Mouse (Mus musculus) midbrain, embryonic 11.5 days (tissue): ENCODE measurements around the gene Ttll12. TPM values are rescaled to one million over a fixed set of nuclear protein-coding genes. Genes with fewer than 3 reads are reported as not detected.

ENCODE experiments used
- ATAC-seq: fragments of 200-750 bp; cut with Nextera tagmentation; 2 replicates; pipeline ENCODE4 v1.8.0; 2017; ENCODE audit warnings: moderate TSS enrichment, moderate library complexity; ENCODE audit not compliant: low FRiP score
- DNase-seq: peaks from one replicate; pipeline ENCODE4 v3.0.0; 2015; ENCODE audit warnings: low spot score; ENCODE audit errors: missing footprints
- H3K27ac ChIP-seq: fragments of 300-500 bp; sonication (generic); 2 replicates; pipeline ENCODE4 v1.5.1; 2014; ENCODE audit warnings: low read depth, low read length
- H3K27me3 ChIP-seq: fragments of 300-500 bp; sonication (generic); 2 replicates; pipeline ENCODE4 v1.6.1; 2014; ENCODE audit warnings: mild to moderate bottlenecking, low read length, moderate library complexity, mixed read lengths; ENCODE audit not compliant: control insufficient read depth, insufficient read depth
- H3K36me3 ChIP-seq: fragments of 300-500 bp; sonication (generic); 2 replicates; pipeline ENCODE4 v1.6.1; 2014; ENCODE audit warnings: mild to moderate bottlenecking, low read length, moderate library complexity, mixed read lengths; ENCODE audit not compliant: control insufficient read depth, insufficient read depth
- H3K4me1 ChIP-seq: fragments of 300-500 bp; sonication (generic); 2 replicates; pipeline ENCODE4 v1.6.1; 2014; ENCODE audit warnings: low read length; ENCODE audit not compliant: control insufficient read depth, insufficient read depth
- H3K4me2 ChIP-seq: fragments of 300-500 bp; sonication (generic); 2 replicates; pipeline ENCODE4 v1.6.1; 2014; ENCODE audit warnings: mild to moderate bottlenecking, moderate library complexity
- H3K4me3 ChIP-seq: fragments of 300-500 bp; sonication (generic); 2 replicates; pipeline ENCODE4 v1.5.1; 2014; ENCODE audit warnings: low read depth, low read length
- H3K9ac ChIP-seq: fragments of 300-500 bp; sonication (generic); 2 replicates; pipeline ENCODE4 v1.6.1; 2014; ENCODE audit warnings: low read length
- H3K9me3 ChIP-seq: fragments of 300-500 bp; sonication (generic); 2 replicates; pipeline ENCODE4 v1.6.1; 2016; ENCODE audit warnings: low read length; ENCODE audit not compliant: control insufficient read depth
- WGBS: fragments of 180-500 bp; shearing (Covaris S2); extraction: QIAGEN DNeasy Blood & Tissue Kit; methylation state at CpG from one replicate; pipeline ENCODE4 v1.1.7; 2014; 5-methylcytosine and 5-hydroxymethylcytosine counted together
- polyA plus RNA-seq: library from polyadenylated mRNA; unstranded; fragments of >200 nt; fragmentation: Nextera tagmentation; extraction: Ambion mirVana; gene quantifications from 2 replicates; pipeline ENCODE4 v1.2.1, GENCODE M21; 2014

Gene Ttll12
- polyA plus RNA-seq, 1 experiment from 2014 or later: 46.9 TPM

DNA sequence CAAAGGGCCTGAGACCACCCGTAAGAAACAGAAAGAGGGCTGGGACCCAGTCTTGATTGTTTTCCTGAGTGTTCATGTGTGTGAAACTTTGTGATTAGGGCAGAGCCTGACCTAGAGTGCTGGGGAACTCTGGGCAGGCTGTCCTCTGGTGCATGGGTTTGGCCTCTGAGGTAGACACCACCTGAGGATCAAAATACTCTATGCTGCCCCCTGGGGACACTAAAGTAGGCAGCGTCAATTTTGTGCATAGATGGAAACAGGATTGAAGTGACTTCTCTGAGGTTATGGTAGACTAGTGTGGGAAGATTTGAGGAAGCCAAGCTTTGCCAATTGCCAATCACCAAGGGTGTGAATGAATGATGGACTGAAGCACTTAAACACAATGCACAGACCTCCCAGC, 24.3 kb downstream of the Ttll12 start:
- no peaks in the 10 kb centered on the region for H3K9me3 ChIP-seq
- H3K4me1 ChIP-seq: no peaks in the 10 kb centered on the region
- ATAC-seq (no peak), DNase-seq (no peak)
- no peak overlapping the region for H3K4me3 ChIP-seq
- H3K4me2 ChIP-seq: no peak overlapping the region
- no peaks in the 10 kb centered on the region; the same call in 1 of the 2 replicates for H3K27me3 ChIP-seq
- 0 out of 2 replicates have a peak, but pooled peaks cover 5% of the 10 kb centered on the region for H3K36me3 ChIP-seq
- no peak overlapping the region for H3K27ac ChIP-seq
- H3K9ac ChIP-seq: no peak overlapping the region
- 73% methylated on average over 2 of the region's 2 CpGs for WGBS

DNA sequence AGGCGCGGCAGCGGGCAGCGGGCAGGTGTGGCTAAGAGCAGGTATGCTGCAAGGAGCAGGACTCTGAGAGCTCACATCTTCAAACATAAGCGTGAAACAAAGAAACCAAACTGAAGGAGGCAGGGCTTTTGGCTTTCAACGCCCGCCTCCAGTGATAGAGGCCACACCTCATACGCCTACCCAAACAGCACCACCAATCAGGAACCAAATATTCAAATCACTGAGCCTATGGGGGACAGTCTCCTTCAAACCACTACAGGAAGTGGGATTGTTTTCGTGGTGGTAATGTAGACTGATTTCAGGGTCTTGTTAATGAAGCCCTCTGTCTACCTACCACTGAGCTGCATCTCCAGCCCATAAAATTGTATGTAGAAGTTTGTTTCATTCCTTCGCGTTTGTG, 25.3 kb downstream of the Ttll12 start:
- Histone ChIP-seq H3K9me3 (no peaks in the 10 kb centered on the region), H3K4me3 (no peak overlapping the region), H3K4me2 (no peak overlapping the region), H3K27me3 (no peaks in the 10 kb centered on the region; the same call in 1 of the 2 replicates), H3K4me1 (no peaks in the 10 kb centered on the region), H3K27ac (no peak overlapping the region), H3K9ac (no peak overlapping the region), H3K36me3 (0 out of 2 replicates have a peak, but pooled peaks cover 2% of the 10 kb centered on the region)
- ATAC-seq (no peak), DNase-seq (no peak)
- WGBS: 55% methylated on average over 11 of the region's 11 CpGs

DNA sequence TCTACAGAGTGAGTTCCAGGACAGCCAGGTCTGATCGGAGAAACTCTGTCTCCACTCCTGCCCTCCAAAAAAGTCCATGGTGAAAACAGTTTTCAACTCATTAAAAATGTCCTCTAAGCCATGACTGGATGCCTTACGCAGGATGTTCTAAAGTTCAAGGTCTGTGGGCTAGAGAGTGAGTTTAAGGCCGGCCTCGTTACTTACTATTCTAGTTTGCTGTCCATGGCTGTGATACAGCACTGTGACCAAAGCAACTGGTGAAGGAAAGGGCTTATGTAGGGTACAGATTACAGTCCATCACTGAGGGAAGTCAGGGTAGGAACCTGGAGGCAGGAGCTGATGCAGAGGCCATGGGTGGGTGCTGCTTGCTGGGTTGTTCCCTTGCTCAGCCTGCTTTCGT, 26.4 kb downstream of the Ttll12 start:
- DNase-seq: no peak
- no peak overlapping the region for H3K4me3 ChIP-seq
- H3K36me3 ChIP-seq: no peaks in the 10 kb centered on the region
- ATAC-seq: no peak
- WGBS: 94% methylated on average over 5 of the region's 5 CpGs
- H3K9ac ChIP-seq: no peak overlapping the region
- no peaks in the 10 kb centered on the region for H3K9me3 ChIP-seq
- no peaks in the 10 kb centered on the region; the same call in 1 of the 2 replicates for H3K27me3 ChIP-seq
- H3K27ac ChIP-seq: no peak overlapping the region
- peaks cover 6% of the 10 kb centered on the region for H3K4me1 ChIP-seq
- no peak overlapping the region for H3K4me2 ChIP-seq

DNA sequence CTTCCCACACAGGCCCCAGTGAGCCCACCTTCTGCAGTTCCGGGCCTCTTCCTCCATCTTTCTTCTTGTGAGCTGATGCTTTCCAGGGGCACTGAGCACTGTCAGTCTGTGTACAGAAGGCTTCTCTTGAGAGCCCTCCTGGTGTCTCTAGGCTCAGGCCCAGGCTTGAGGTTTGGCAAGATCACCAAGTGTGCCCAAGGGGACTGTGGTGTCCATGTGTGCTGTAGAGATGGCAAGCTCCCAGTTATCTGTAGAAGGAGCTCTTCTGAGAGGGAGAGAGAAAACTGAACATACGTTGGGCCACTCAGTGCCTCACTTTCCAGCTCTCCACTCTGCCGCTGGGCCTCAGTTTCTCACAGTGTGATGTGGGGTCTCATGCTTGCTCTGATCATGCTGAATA, 27.2 kb downstream of the Ttll12 start:
- ATAC-seq (no peak), DNase-seq (no peak)
- 89% methylated on average over 3 of the region's 3 CpGs for WGBS
- Histone ChIP-seq H3K9ac (no peak overlapping the region), H3K9me3 (no peaks in the 10 kb centered on the region), H3K4me2 (no peak overlapping the region), H3K4me3 (no peak overlapping the region), H3K4me1 (peaks cover 6% of the 10 kb centered on the region), H3K36me3 (no peaks in the 10 kb centered on the region), H3K27me3 (no peaks in the 10 kb centered on the region; the same call in none of the 2 replicates), H3K27ac (no peak overlapping the region)

DNA sequence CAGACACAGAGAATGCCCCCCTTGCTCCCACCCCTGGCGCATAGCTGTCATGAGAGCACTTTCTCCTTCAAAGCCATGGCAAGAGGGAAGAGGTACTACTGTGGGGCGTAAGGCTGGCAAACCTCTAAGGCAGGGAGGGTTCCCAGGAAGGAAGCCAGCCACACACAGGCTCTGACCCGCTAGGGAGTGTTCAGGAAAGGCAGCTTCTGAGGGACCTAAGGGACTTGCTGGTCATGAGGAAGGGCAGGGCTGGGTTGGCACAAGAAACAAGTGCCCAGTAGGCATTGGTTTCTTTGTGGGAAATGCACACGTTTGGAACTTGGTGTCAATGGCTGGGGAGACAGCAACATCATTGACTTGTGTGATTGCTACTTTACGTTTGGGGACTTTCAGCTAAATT, 29.0 kb downstream of the Ttll12 start:
- 73% methylated on average over 5 of the region's 5 CpGs for WGBS
- no peaks in the 10 kb centered on the region; the same call in none of the 2 replicates for H3K27me3 ChIP-seq
- no peaks in the 10 kb centered on the region for H3K36me3 ChIP-seq
- no peak overlapping the region for H3K9ac ChIP-seq
- no peak overlapping the region for H3K4me3 ChIP-seq
- H3K9me3 ChIP-seq: no peaks in the 10 kb centered on the region
- no peak for DNase-seq
- no peak overlapping the region for H3K27ac ChIP-seq
- H3K4me1 ChIP-seq: peaks cover 6% of the 10 kb centered on the region
- ATAC-seq: no peak
- no peak overlapping the region for H3K4me2 ChIP-seq

DNA sequence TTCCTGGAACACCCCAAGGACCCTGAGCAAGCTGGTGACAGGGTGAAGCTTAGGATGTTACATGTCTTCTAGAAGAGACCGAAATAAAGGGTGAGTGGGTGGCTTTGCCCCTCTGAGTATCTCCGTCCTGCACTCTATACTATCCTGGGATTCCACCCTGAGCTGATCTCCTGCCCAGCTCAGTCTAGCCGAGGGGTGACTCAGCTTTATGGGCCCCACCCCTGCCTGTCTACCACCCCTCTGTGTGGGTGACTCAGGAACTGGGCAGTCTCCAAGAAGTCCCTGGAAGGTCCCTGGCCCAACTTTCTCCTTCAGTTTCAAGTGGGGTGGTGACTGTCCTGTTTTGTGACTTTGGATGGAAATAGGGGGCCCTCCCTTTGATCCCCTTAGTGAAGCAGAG, 29.5 kb downstream of the Ttll12 start:
- 83% methylated on average over 3 of the region's 3 CpGs for WGBS
- Histone ChIP-seq H3K9me3 (no peaks in the 10 kb centered on the region), H3K4me2 (no peak overlapping the region), H3K27me3 (no peaks in the 10 kb centered on the region; the same call in none of the 2 replicates), H3K9ac (no peak overlapping the region), H3K4me3 (no peak overlapping the region), H3K27ac (no peak overlapping the region), H3K4me1 (peaks cover 6% of the 10 kb centered on the region), H3K36me3 (no peaks in the 10 kb centered on the region)
- ATAC-seq (no peak), DNase-seq (no peak)

DNA sequence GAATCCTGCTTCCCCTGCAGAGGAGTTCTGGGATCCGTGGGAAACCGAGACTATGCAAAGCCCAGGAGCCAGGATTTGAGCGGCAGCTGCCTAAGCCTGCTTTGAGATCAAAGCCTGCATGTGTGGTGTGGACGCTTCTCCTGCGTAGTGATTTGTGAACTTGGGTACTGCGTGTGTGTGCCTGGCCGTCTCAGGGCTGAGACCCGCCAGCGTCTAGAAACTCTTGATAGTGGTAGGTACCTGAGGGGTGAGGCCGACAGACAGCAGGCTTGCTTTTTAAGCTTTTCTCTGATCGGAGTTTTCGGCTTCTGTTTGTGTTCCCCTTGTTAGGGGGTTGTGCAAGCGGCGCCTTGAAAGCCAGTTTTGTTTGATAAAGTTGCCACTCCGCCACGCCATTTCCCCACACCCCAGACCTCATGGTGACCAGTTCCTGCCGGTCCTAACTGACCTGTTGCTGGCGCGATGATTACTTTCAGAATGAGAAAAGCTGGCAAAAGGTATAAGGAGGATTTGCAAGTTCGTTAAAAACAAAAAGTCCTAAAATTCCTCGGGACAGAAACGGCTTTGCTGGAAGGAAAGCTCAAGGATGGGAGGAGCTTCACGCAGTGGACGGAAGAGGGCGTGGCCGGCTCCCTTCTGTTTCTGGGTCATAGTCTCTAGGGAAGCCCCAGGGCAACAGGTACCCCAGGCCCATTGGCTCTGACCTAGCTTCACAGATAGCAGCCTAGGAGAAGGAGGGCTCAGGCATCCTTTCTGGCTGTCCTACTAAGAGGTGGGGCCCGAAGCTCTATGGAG, 30.9 kb downstream of the Ttll12 start:
- ATAC-seq: peak; percentile 61
- H3K36me3 ChIP-seq: no peaks in the 10 kb centered on the region
- H3K9ac ChIP-seq: peak overlapping the region; percentile 66
- WGBS: 2% methylated on average over 27 of the region's 27 CpGs
- peak overlapping the region; percentile 40 for H3K4me3 ChIP-seq
- H3K4me1 ChIP-seq: peaks cover 6% of the 10 kb centered on the region
- no peaks in the 10 kb centered on the region; the same call in none of the 2 replicates for H3K27me3 ChIP-seq
- no peak overlapping the region for H3K27ac ChIP-seq
- no peaks in the 10 kb centered on the region for H3K9me3 ChIP-seq
- peak overlapping the region; percentile 73 for H3K4me2 ChIP-seq
- DNase-seq: peak; percentile 97

DNA sequence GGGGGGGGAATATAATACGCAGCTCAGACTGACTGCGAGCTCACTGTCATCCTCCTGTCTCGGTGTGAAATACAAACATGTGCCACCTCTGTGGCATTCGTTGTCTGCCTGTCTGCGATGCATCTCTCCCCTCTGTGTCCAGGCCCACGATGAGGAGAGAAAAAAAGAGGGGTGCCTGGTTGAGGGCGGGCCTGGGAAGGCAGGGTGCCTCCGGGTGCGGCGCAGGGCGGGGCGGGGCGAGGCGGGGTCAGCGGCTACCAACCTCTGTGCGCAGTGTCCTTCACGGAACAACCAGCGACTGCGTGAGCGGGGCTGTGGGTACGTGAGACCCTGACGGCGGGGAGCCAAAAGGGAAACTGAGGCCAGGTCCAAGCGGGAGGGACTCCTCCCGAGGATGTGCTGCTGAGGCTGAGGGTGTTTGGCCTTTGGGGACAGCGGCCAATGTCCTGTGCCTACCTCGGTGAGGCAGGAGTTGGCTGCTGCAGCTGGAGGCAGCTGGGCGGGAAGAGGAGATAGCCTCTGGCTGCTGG, 31.6 kb downstream of the Ttll12 start, which contains the start of the genes Tspo and Mcat:
Gene Tspo, plus strand, starts transcription at position 266 of the 530 bp plus-strand sequence.
Gene Mcat, minus strand, starts transcription at position 461 of the 530 bp plus-strand sequence.
- Histone ChIP-seq H3K4me1 (peaks cover 6% of the 10 kb centered on the region), H3K9ac (peak within 1 kb of the TSS; percentile 66), H3K36me3 (no peaks in the 10 kb centered on the region), H3K4me2 (peak within 1 kb of the TSS; percentile 73), H3K4me3 (peak within 1 kb of the TSS; percentile 40), H3K27ac (no peak within 1 kb of the TSS), H3K9me3 (no peaks in the 10 kb centered on the region), H3K27me3 (no peaks in the 10 kb centered on the region; the same call in none of the 2 replicates)
- WGBS: under 1% methylated on average over 28 of the region's 28 CpGs
- peak; percentile 58; the same call in 1 of the 2 replicates for ATAC-seq
- DNase-seq: no peak

DNA sequence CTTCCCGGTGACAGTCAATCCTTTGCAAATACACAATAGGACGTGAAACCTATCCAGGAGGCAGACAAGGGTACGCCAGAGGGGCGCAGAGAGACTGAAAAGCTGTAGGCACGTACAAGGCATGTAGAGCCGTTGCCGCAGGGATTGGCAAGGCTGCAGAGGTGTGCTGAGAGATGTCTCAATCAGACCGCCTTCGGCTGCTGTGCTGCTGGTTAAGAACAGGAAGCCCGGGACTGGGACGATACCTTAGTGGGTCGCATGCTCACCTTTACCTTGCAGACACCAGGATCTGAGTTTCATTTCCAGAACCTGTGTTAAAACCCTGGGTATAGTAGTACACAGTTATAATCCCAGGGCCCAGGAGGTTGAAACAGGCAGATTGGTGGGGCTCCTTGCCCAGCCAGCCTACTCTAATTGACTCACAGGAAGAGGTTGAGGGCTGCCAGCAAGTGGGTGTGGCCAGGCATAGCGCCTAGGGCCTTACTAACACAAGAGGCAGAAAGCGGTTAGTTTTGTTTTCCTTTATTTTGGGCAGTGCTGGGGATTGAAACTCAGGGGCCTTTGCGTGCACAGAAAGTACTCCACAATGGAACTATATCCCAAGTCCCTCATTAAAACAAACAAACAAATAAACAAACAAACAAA, 32.2 kb downstream of the Ttll12 start:
- DNase-seq: no peak
- no peak overlapping the region for H3K27ac ChIP-seq
- no peaks in the 10 kb centered on the region for H3K9me3 ChIP-seq
- no peaks in the 10 kb centered on the region; the same call in 1 of the 2 replicates for H3K27me3 ChIP-seq
- H3K36me3 ChIP-seq: no peaks in the 10 kb centered on the region
- H3K4me3 ChIP-seq: no peak overlapping the region
- no peak for ATAC-seq
- H3K4me2 ChIP-seq: no peak overlapping the region
- H3K9ac ChIP-seq: no peak overlapping the region
- peaks cover 6% of the 10 kb centered on the region for H3K4me1 ChIP-seq
- 39% methylated on average over 15 of the region's 15 CpGs for WGBS
